Mouse (Mus musculus): ENCODE measurements around the gene Dnajc7. TPM values are rescaled to one million over a fixed set of nuclear protein-coding genes. Genes with fewer than 3 reads are reported as not detected.
"Not testable (repeated sequence)": the region's sequence is repeated elsewhere in the genome, so short reads cannot be mapped to it uniquely, and the experiment has no call there.

Gene Dnajc7
- polyA plus RNA-seq, 1 experiment from 2014 or later, result 326 TPM

GRCm38 (mm10) chr11:100535996-100536395 is 84.0 kb downstream of the Dnajc7 start:
- H3K36me3 ChIP-seq (replicated peaks), result no peaks in the 10 kb centered on the region
- WGBS, result 86% methylated on average over 1 of the region's 1 CpGs
- H3K4me2 ChIP-seq, result no peak overlapping the region
- H3K9me3 ChIP-seq, result no peaks in the 10 kb centered on the region
- no peaks in the 10 kb centered on the region for H3K4me1 ChIP-seq
- no peak overlapping the region for H3K4me3 ChIP-seq
- H3K9ac ChIP-seq, result no peak overlapping the region
- ATAC-seq (replicated peaks), result no peak
- no peaks in the 10 kb centered on the region for H3K27me3 ChIP-seq (replicated peaks)
- H3K27ac ChIP-seq, result no peak overlapping the region

DNA sequence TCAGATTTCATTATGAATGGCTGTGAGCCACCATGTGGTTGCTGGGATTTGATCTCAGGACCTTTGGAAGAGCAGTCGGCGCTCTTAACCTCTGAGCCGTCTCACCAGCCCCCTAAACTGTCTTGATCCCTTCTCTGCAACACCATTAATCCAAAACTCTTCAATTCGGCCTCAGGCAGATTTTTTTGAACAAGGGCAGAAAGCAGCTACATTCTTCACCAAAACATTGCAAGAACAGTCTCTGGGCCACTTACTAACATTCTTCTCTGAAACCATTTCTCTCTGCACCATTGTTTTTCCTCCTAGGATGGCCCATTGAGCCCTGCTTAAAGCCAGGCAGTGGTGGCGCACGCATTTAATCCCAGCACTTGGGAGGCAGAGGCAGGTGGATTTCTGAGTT is 85.1 kb downstream of the Dnajc7 start:
- H3K9me3 ChIP-seq; H3K27me3 ChIP-seq (replicated peaks): not testable (repeated sequence)
- 87% methylated on average over 6 of the region's 6 CpGs for WGBS

GRCm38 (mm10) chr11:100534411-100534810 is 85.6 kb downstream of the Dnajc7 start:
- H3K4me2 ChIP-seq; H3K9me3 ChIP-seq; H3K36me3 ChIP-seq (replicated peaks); H3K4me1 ChIP-seq; H3K4me3 ChIP-seq; ATAC-seq (replicated peaks); H3K27me3 ChIP-seq (replicated peaks); H3K9ac ChIP-seq; H3K27ac ChIP-seq: not testable (repeated sequence)
- 72% methylated on average over 2 of the region's 2 CpGs for WGBS

More for the DNA sequence above, 85.1 kb downstream of the Dnajc7 start:
- not testable (repeated sequence) for H3K4me3 ChIP-seq; H3K9ac ChIP-seq; H3K4me2 ChIP-seq; H3K27ac ChIP-seq; ATAC-seq (replicated peaks); H3K36me3 ChIP-seq (replicated peaks); H3K4me1 ChIP-seq

DNA sequence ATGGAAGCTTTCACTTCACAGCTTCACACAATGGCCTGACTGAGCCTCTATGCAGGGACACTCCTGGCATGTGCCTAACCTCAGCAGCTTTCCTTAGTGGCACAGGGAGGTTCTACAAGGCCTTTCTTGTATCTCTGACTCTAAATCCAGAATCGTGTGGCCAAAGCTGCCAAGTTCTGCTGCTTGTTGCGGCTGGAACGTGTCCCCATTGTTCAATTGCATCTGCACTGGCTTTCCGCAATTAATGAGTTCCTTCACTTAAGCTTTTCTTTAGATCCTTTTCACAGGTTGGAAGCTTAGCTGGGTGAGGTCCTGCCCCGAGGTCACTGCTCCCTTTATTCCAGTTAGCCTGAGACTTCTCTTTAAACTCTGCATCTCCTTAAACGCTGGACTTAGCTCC is 86.1 kb downstream of the Dnajc7 start:
- Histone ChIP-seq H3K4me2 (no peak overlapping the region), H3K9me3 (no peaks in the 10 kb centered on the region), H3K36me3 (replicated peaks) (no peaks in the 10 kb centered on the region), H3K4me3 (no peak overlapping the region), H3K4me1 (no peaks in the 10 kb centered on the region), H3K27ac (no peak overlapping the region), H3K9ac (no peak overlapping the region), H3K27me3 (replicated peaks) (no peaks in the 10 kb centered on the region)
- ATAC-seq (replicated peaks), result no peak
- WGBS, result 17% methylated on average over 6 of the region's 6 CpGs

Other genes starting within 250 kb of the Dnajc7 start
- gene Jup, start 222.4 kb downstream of the Dnajc7 start, polyA plus RNA-seq (2015; fragmentation: Nextera tagmentation; extraction: Ambion mirVana), result 104 and 105 TPM in 2 replicates
- gene P3h4, start 205.3 kb downstream of the Dnajc7 start, polyA plus RNA-seq (2015; fragmentation: Nextera tagmentation; extraction: Ambion mirVana), result 20.3 and 21.2 TPM in 2 replicates
- gene Fkbp10, start 204.5 kb downstream of the Dnajc7 start, polyA plus RNA-seq (2015; fragmentation: Nextera tagmentation; extraction: Ambion mirVana), result 23.3 and 27.5 TPM in 2 replicates
- 115 and 116 TPM in 2 replicates for gene Nt5c3b, start 178.4 kb downstream of the Dnajc7 start, polyA plus RNA-seq (2015; fragmentation: Nextera tagmentation; extraction: Ambion mirVana)
- gene Klhl10, start 178.3 kb downstream of the Dnajc7 start, polyA plus RNA-seq (2015; fragmentation: Nextera tagmentation; extraction: Ambion mirVana), result 0.89 and 1.1 TPM in 2 replicates
- gene Klhl11, start 147.4 kb downstream of the Dnajc7 start, polyA plus RNA-seq (2015; fragmentation: Nextera tagmentation; extraction: Ambion mirVana), result 12.4 and 12.8 TPM in 2 replicates
- 225 and 227 TPM in 2 replicates for gene Acly, start 92.2 kb downstream of the Dnajc7 start, polyA plus RNA-seq (2015; fragmentation: Nextera tagmentation; extraction: Ambion mirVana)
- gene Ttc25, start 74.6 kb downstream of the Dnajc7 start, polyA plus RNA-seq (2015; fragmentation: Nextera tagmentation; extraction: Ambion mirVana), result 1.8 and 2.4 TPM in 2 replicates
- gene Cnp, start 45.3 kb downstream of the Dnajc7 start, polyA plus RNA-seq (2015; fragmentation: Nextera tagmentation; extraction: Ambion mirVana), result 38.3 and 40.0 TPM in 2 replicates
- gene Nkiras2, start 924 bp downstream of the Dnajc7 start, polyA plus RNA-seq (2015; fragmentation: Nextera tagmentation; extraction: Ambion mirVana), result 111 and 115 TPM in 2 replicates
- 0.70 and 0.99 TPM in 2 replicates for gene Zfp385c, start 72.3 kb upstream of the Dnajc7 start, polyA plus RNA-seq (2015; fragmentation: Nextera tagmentation; extraction: Ambion mirVana)
- 3.5 TPM in 2 replicates for gene Dhx58, start 84.1 kb upstream of the Dnajc7 start, polyA plus RNA-seq (2015; fragmentation: Nextera tagmentation; extraction: Ambion mirVana)
- gene Kat2a, start 92.3 kb upstream of the Dnajc7 start, polyA plus RNA-seq (2015; fragmentation: Nextera tagmentation; extraction: Ambion mirVana), result 67.2 and 70.2 TPM in 2 replicates
- gene Hspb9, start 93.7 kb upstream of the Dnajc7 start, polyA plus RNA-seq (2015; fragmentation: Nextera tagmentation; extraction: Ambion mirVana), result not detected in 2 replicates
- gene Rab5c, start 118.0 kb upstream of the Dnajc7 start, polyA plus RNA-seq (2015; fragmentation: Nextera tagmentation; extraction: Ambion mirVana), result 39.3 and 40.9 TPM in 2 replicates
- gene Kcnh4, start 139.8 kb upstream of the Dnajc7 start, polyA plus RNA-seq (2015; fragmentation: Nextera tagmentation; extraction: Ambion mirVana), result 10.9 and 13.6 TPM in 2 replicates
- gene Hcrt, start 142.8 kb upstream of the Dnajc7 start, polyA plus RNA-seq (2015; fragmentation: Nextera tagmentation; extraction: Ambion mirVana), result 2.3 and 3.3 TPM in 2 replicates
- 5.7 and 6.4 TPM in 2 replicates for gene Ghdc, start 150.8 kb upstream of the Dnajc7 start, polyA plus RNA-seq (2015; fragmentation: Nextera tagmentation; extraction: Ambion mirVana)
- gene Stat5b, start 230.6 kb upstream of the Dnajc7 start, polyA plus RNA-seq (2015; fragmentation: Nextera tagmentation; extraction: Ambion mirVana), result 20.4 and 20.5 TPM in 2 replicates
- gene Stat5a, start 239.2 kb upstream of the Dnajc7 start, polyA plus RNA-seq (2015; fragmentation: Nextera tagmentation; extraction: Ambion mirVana), result 1.7 and 2.3 TPM in 2 replicates